Mouse (Mus musculus) lung, postnatal 0 days (tissue): ENCODE results near the gene Npepps. TPM values are rescaled to one million over a fixed set of nuclear protein-coding genes. Genes with fewer than 3 reads are reported as not detected.

Experiments
- ATAC-seq: fragments of 200-750 bp; cut with Nextera tagmentation; 2 replicates; pipeline ENCODE4 v1.8.0; 2017; ENCODE audit warnings: moderate library complexity
- DNase-seq: peaks from one replicate; pipeline ENCODE4 v3.0.0-alpha.2; 2016; ENCODE audit warnings: low spot score
- H3K27ac ChIP-seq: fragments of 300-500 bp; sonication (generic); 2 replicates; pipeline ENCODE4 v1.5.1; 2014; ENCODE audit warnings: antibody characterized with exemption, mild to moderate bottlenecking, low read length, mixed read lengths
- H3K27me3 ChIP-seq: fragments of 300-500 bp; sonication (generic); replicated peaks from 2 replicates; pipeline ENCODE4 v1.6.1; 2014; ENCODE audit warnings: low read length, mixed read lengths; ENCODE audit not compliant: insufficient read depth
- H3K36me3 ChIP-seq: fragments of 300-500 bp; sonication (generic); 2 replicates; pipeline ENCODE4 v1.6.1; 2014; ENCODE audit warnings: low read length, mixed read lengths; ENCODE audit not compliant: insufficient read depth
- H3K4me1 ChIP-seq: fragments of 300-500 bp; sonication (generic); 2 replicates; pipeline ENCODE4 v1.6.1; 2014; ENCODE audit warnings: antibody characterized with exemption, low read depth, low read length, mixed read lengths; ENCODE audit not compliant: insufficient read depth
- H3K4me2 ChIP-seq: fragments of 300-500 bp; sonication (generic); replicated peaks from 2 replicates; pipeline ENCODE4 v1.6.1; 2014; ENCODE audit warnings: low read depth, mild to moderate bottlenecking, low read length, moderate library complexity, mixed read lengths
- H3K4me3 ChIP-seq: fragments of 300-500 bp; sonication (generic); 2 replicates; pipeline ENCODE4 v1.5.1; 2014; ENCODE audit warnings: low read depth, low read length
- H3K9ac ChIP-seq: fragments of 300-500 bp; sonication (generic); replicated peaks from 2 replicates; pipeline ENCODE4 v1.6.1; 2014; ENCODE audit warnings: low read depth, mild to moderate bottlenecking
- H3K9me3 ChIP-seq: fragments of 300-500 bp; sonication (generic); 2 replicates; pipeline ENCODE4 v1.6.1; 2016; ENCODE audit warnings: low read length, mixed read lengths
- CTCF ChIP-seq: IDR thresholded peaks from 2 replicates; pipeline ENCODE4 v1.5.1; 2016; ENCODE audit warnings: antibody characterized with exemption, mild to moderate bottlenecking
- EP300 ChIP-seq: IDR thresholded peaks from 2 replicates; pipeline ENCODE4 v1.6.1; 2016; ENCODE audit warnings: antibody characterized with exemption, mild to moderate bottlenecking, control low read depth
- WGBS: fragments of 180-500 bp; shearing (Covaris S2); extraction: QIAGEN DNeasy Blood & Tissue Kit; methylation state at CpG from one replicate; pipeline ENCODE4 v1.1.7; 2014; 5-methylcytosine and 5-hydroxymethylcytosine counted together
- polyA plus RNA-seq: library from polyadenylated mRNA; unstranded; fragments of >200 nt; fragmentation: Nextera tagmentation; extraction: Ambion mirVana; gene quantifications from 2 replicates; pipeline ENCODE4 v1.2.1, GENCODE M21; 2015

The Npepps gene
- polyA plus RNA-seq, 1 experiment from 2014 or later: 47.5 TPM

GRCm38 (mm10) chr11:97286973-97287372 is 6.5 kb upstream of the Npepps start:
- Histone ChIP-seq H3K27me3 (no peaks in the 10 kb centered on the region), H3K4me1 (no peaks in the 10 kb centered on the region), H3K4me2 (no peak overlapping the region), H3K4me3 (no peak overlapping the region), H3K27ac (no peak overlapping the region), H3K36me3 (no peaks in the 10 kb centered on the region), H3K9ac (no peak overlapping the region), H3K9me3 (no peaks in the 10 kb centered on the region)
- TF ChIP-seq CTCF (no peak), EP300 (no peak)
- WGBS: 32% methylated on average over 6 of the region's 6 CpGs
- DNase-seq (no peak), ATAC-seq (no peak)

GRCm38 (mm10) chr11:97285852-97286775 is 5.7 kb upstream of the Npepps start:
- no peaks in the 10 kb centered on the region for H3K36me3 ChIP-seq
- H3K4me1 ChIP-seq: no peaks in the 10 kb centered on the region
- TF ChIP-seq CTCF (no peak), EP300 (no peak)
- H3K9me3 ChIP-seq: no peaks in the 10 kb centered on the region
- no peak overlapping the region for H3K4me3 ChIP-seq
- DNase-seq: no peak
- no peaks in the 10 kb centered on the region for H3K27me3 ChIP-seq
- H3K9ac ChIP-seq: no peak overlapping the region
- no peak overlapping the region for H3K27ac ChIP-seq
- no peak overlapping the region for H3K4me2 ChIP-seq
- no peak for ATAC-seq
- 60% methylated on average over 8 of the region's 9 CpGs for WGBS

- TF ChIP-seq CTCF (no peak), EP300 (no peak)
- DNase-seq (no peak), ATAC-seq (no peak)
- H3K4me1 ChIP-seq: no peaks in the 10 kb centered on the region
- H3K9ac ChIP-seq: no peak overlapping the region
- no peak overlapping the region for H3K27ac ChIP-seq
- no peaks in the 10 kb centered on the region for H3K9me3 ChIP-seq
- no peaks in the 10 kb centered on the region for H3K36me3 ChIP-seq
- WGBS: 65% methylated on average over 4 of the region's 4 CpGs
- no peak overlapping the region for H3K4me3 ChIP-seq
- no peaks in the 10 kb centered on the region for H3K27me3 ChIP-seq
- no peak overlapping the region for H3K4me2 ChIP-seq
Measured at GRCm38 (mm10) chr11:97284854-97285253, 4.4 kb upstream of the Npepps start.

GRCm38 (mm10) chr11:97282179-97282578 is 1.7 kb upstream of the Npepps start:
- Histone ChIP-seq H3K36me3 (no peaks in the 10 kb centered on the region), H3K27me3 (no peaks in the 10 kb centered on the region), H3K9me3 (no peaks in the 10 kb centered on the region), H3K4me2 (no peak overlapping the region), H3K27ac (no peak overlapping the region), H3K9ac (no peak overlapping the region), H3K4me1 (0 out of 2 replicates have a peak, but pooled peaks cover 3% of the 10 kb centered on the region), H3K4me3 (no peak overlapping the region)
- WGBS: 72% methylated on average over 6 of the region's 6 CpGs
- TF ChIP-seq EP300: no peak
- TF ChIP-seq CTCF: no peak
- no peak for DNase-seq
- no peak for ATAC-seq

- no peaks in the 10 kb centered on the region for H3K36me3 ChIP-seq
- 0 out of 2 replicates have a peak, but pooled peaks cover 3% of the 10 kb centered on the region for H3K4me1 ChIP-seq
- peak overlapping the region; percentile 98 for H3K27ac ChIP-seq
- ATAC-seq: peak; percentile 77
- peak overlapping the region; percentile 98 for H3K9ac ChIP-seq
- TF ChIP-seq EP300 (no peak), CTCF (no peak)
- WGBS: under 1% methylated on average over 29 of the region's 64 CpGs
- no peaks in the 10 kb centered on the region for H3K27me3 ChIP-seq
- H3K9me3 ChIP-seq: no peaks in the 10 kb centered on the region
- peak overlapping the region; percentile 71 for H3K4me2 ChIP-seq
- peak; percentile 89 for DNase-seq
- H3K4me3 ChIP-seq: peak overlapping the region; percentile 100
Measured at GRCm38 (mm10) chr11:97279405-97280215, 828 bp downstream of the Npepps start.

- Histone ChIP-seq H3K27ac (peak overlapping the region; percentile 98), H3K4me2 (peak overlapping the region; percentile 71), H3K36me3 (no peaks in the 10 kb centered on the region), H3K27me3 (no peaks in the 10 kb centered on the region), H3K9ac (peak overlapping the region; percentile 98), H3K4me3 (peak overlapping the region; percentile 100), H3K4me1 (0 out of 2 replicates have a peak, but pooled peaks cover 3% of the 10 kb centered on the region), H3K9me3 (no peaks in the 10 kb centered on the region)
- no peak for ATAC-seq
- DNase-seq: peak; percentile 21
- no peak for TF ChIP-seq EP300
- no peak for TF ChIP-seq CTCF
- 8% methylated on average over 11 of the region's 11 CpGs for WGBS
Measured at GRCm38 (mm10) chr11:97279040-97279404, 1.4 kb downstream of the Npepps start.
